Mouse (Mus musculus) heart, postnatal 0 days (tissue): ENCODE data around the gene St8sia1. TPM values are rescaled to one million over a fixed set of nuclear protein-coding genes. Genes with fewer than 3 reads are reported as not detected.

Experiments used
- ATAC-seq: fragments of 200-750 bp; cut with Nextera tagmentation; 2 replicates; pipeline ENCODE4 v1.8.0; 2017; ENCODE audit warnings: low read depth, moderate number of reproducible peaks, moderate library complexity; ENCODE audit not compliant: insufficient read depth
- DNase-seq: peaks from one replicate; pipeline ENCODE4 v3.0.0-alpha.2; 2016; ENCODE audit warnings: low spot score
- H3K27ac ChIP-seq: fragments of 300-500 bp; sonication (generic); 2 replicates; pipeline ENCODE4 v1.5.1; 2014; ENCODE audit warnings: low read depth, mild to moderate bottlenecking
- H3K27me3 ChIP-seq: fragments of 300-500 bp; sonication (generic); 2 replicates; pipeline ENCODE4 v1.6.1; 2014; ENCODE audit warnings: low read length, mixed read lengths; ENCODE audit not compliant: control insufficient read depth, insufficient read depth
- H3K36me3 ChIP-seq: fragments of 300-500 bp; sonication (generic); replicated peaks from 2 replicates; pipeline ENCODE4 v1.6.1; 2014; ENCODE audit warnings: low read length, mixed read lengths; ENCODE audit not compliant: control insufficient read depth, insufficient read depth
- H3K4me1 ChIP-seq: fragments of 300-500 bp; sonication (generic); 2 replicates; pipeline ENCODE4 v1.6.1; 2014; ENCODE audit warnings: antibody characterized with exemption; ENCODE audit not compliant: control insufficient read depth, insufficient read depth
- H3K4me2 ChIP-seq: fragments of 300-500 bp; sonication (generic); 2 replicates; pipeline ENCODE4 v1.6.1; 2014; ENCODE audit warnings: low read depth, mild to moderate bottlenecking, low read length, moderate library complexity
- H3K4me3 ChIP-seq: fragments of 300-500 bp; sonication (generic); 2 replicates; pipeline ENCODE4 v1.5.1; 2014; ENCODE audit warnings: low read depth, low read length
- H3K9ac ChIP-seq: fragments of 300-500 bp; sonication (generic); replicated peaks from 2 replicates; pipeline ENCODE4 v1.6.1; 2014; ENCODE audit warnings: low read depth, low read length, mixed read lengths
- H3K9me3 ChIP-seq: fragments of 300-500 bp; sonication (generic); replicated peaks from 2 replicates; pipeline ENCODE4 v1.6.1; 2016; ENCODE audit warnings: low read length; ENCODE audit not compliant: control insufficient read depth
- CTCF ChIP-seq: IDR thresholded peaks from 2 replicates; pipeline ENCODE4 v1.5.1; 2016; ENCODE audit warnings: antibody characterized with exemption, control low read depth, low read depth
- EP300 ChIP-seq: IDR thresholded peaks from 2 replicates; pipeline ENCODE4 v1.6.1; 2016; ENCODE audit warnings: antibody characterized with exemption, low read depth
- WGBS: fragments of 180-500 bp; shearing (Covaris S2); extraction: QIAGEN DNeasy Blood & Tissue Kit; methylation state at CpG from one replicate; pipeline ENCODE4 v1.1.7; 2014; 5-methylcytosine and 5-hydroxymethylcytosine counted together
- polyA plus RNA-seq: library from polyadenylated mRNA; unstranded; fragments of >200 nt; fragmentation: Nextera tagmentation; extraction: Ambion mirVana; gene quantifications from 2 replicates; pipeline ENCODE4 v1.2.1, GENCODE M21; 2015
- total RNA-seq: library from RNA; depleted of rRNA; stranded (reverse); fragments of >200 nt; gene quantifications from 2 replicates; pipeline ENCODE4 v1.2.3, GENCODE M21; 2014; ENCODE audit warnings: low replicate concordance; rRNA removed

Gene St8sia1
- total and polyA plus RNA-seq, 2 experiments from 2014 or later, result 0.04 to 0.30 TPM

DNA sequence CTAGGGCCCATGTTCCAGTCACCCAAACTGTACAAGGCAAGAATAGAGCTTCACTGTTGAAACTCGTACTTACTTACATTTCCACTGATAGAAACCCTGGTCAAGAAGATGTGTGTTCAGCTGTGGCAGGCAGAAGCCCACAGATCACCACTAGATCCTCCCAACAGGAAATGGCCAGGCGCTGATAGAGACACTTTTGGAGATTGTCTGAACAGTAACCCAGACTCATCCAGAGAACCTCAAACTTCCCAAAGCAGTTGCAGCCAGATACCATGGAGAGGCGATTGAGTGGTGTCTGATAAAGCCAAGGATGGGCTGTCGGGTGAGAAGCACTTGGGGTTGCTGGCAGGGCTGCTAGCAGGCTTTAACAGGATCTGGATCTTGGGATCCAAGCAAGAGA, 187.3 kb downstream of the St8sia1 start:
- Histone ChIP-seq H3K4me1 (no peaks in the 10 kb centered on the region), H3K27ac (no peak overlapping the region), H3K9ac (no peak overlapping the region), H3K4me2 (no peak overlapping the region), H3K27me3 (no peaks in the 10 kb centered on the region), H3K9me3 (no peaks in the 10 kb centered on the region), H3K4me3 (no peak overlapping the region), H3K36me3 (peaks cover 33% of the 10 kb centered on the region)
- ATAC-seq (no peak), DNase-seq (no peak)
- TF ChIP-seq CTCF (no peak), EP300 (no peak)
- 21% methylated on average over 4 of the region's 4 CpGs for WGBS

DNA sequence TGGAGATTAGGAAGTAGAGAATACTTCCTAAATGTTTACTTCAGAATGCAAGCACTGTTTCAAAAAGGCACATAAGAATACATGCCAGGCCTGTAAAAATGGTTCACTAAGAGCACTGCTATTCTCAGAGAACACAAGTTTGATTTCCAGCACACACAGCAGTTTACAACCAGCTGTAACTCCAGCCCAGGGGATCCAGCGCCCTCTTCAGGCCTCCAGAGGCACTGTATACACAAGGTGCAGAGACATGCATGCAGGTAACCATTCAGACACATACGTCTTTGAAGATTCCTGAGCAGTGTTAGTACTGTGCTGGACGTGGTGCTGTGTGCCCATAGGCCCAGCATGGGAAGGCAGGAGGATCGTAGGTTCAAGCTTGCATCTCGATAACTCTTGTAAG, 190.7 kb downstream of the St8sia1 start:
- Histone ChIP-seq H3K4me2 (no peak overlapping the region), H3K27me3 (no peaks in the 10 kb centered on the region), H3K9me3 (no peaks in the 10 kb centered on the region), H3K27ac (no peak overlapping the region), H3K4me3 (no peak overlapping the region), H3K36me3 (peaks cover 53% of the 10 kb centered on the region), H3K4me1 (no peaks in the 10 kb centered on the region), H3K9ac (no peak overlapping the region)
- ATAC-seq (no peak), DNase-seq (no peak)
- TF ChIP-seq CTCF, result no peak
- TF ChIP-seq EP300, result no peak
- WGBS, result 88% methylated on average over 5 of the region's 5 CpGs

DNA sequence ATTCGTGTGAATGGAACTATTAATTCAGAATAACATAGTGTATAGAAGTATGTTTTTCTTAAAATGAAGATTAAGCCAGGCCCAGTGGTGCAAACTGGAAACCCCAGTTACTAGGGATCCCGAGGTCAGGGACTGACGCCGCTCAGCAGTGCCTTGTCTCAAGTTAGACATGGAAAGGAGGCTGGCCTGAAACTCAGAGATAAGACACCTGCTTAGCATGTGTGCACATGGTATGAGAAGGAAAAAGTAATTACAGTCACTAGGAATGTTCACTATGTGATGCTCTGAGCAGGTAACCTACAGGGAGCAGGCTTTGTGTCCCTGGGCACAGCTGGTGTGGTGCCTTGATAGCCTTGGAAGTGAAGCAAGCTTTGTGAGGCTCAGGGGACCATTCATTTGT, 192.6 kb downstream of the St8sia1 start:
- 77% methylated on average over 4 of the region's 4 CpGs for WGBS
- Histone ChIP-seq H3K9ac (no peak overlapping the region), H3K4me2 (no peak overlapping the region), H3K4me1 (no peaks in the 10 kb centered on the region), H3K36me3 (peaks cover 71% of the 10 kb centered on the region), H3K4me3 (no peak overlapping the region), H3K27ac (no peak overlapping the region), H3K9me3 (no peaks in the 10 kb centered on the region), H3K27me3 (no peaks in the 10 kb centered on the region)
- TF ChIP-seq CTCF, result no peak
- TF ChIP-seq EP300, result no peak
- no peak for DNase-seq
- no peak for ATAC-seq

Other genes starting within 250 kb of the St8sia1 start
- 26.0 and 30.0 TPM in 2 replicates for gene Cmas, start 207.8 kb downstream of the St8sia1 start, total RNA-seq
- gene Cmas, start 207.8 kb downstream of the St8sia1 start, polyA plus RNA-seq, result 47.5 and 48.0 TPM in 2 replicates
- not detected in 2 replicates for gene Sult6b2, start 159.9 kb downstream of the St8sia1 start, total RNA-seq
- not detected in 2 replicates for gene Sult6b2, start 159.9 kb downstream of the St8sia1 start, polyA plus RNA-seq
- 7.3 and 17.4 TPM in 2 replicates for gene C2cd5, start 135.7 kb upstream of the St8sia1 start, total RNA-seq
- 7.5 and 8.0 TPM in 2 replicates for gene C2cd5, start 135.7 kb upstream of the St8sia1 start, polyA plus RNA-seq
- 20.6 and 22.0 TPM in 2 replicates for gene Etnk1, start 202.8 kb upstream of the St8sia1 start, total RNA-seq
- 7.0 and 7.4 TPM in 2 replicates for gene Etnk1, start 202.8 kb upstream of the St8sia1 start, polyA plus RNA-seq